Mouse (Mus musculus): Measurements from ENCODE around the gene Olfr1394.

DNA sequence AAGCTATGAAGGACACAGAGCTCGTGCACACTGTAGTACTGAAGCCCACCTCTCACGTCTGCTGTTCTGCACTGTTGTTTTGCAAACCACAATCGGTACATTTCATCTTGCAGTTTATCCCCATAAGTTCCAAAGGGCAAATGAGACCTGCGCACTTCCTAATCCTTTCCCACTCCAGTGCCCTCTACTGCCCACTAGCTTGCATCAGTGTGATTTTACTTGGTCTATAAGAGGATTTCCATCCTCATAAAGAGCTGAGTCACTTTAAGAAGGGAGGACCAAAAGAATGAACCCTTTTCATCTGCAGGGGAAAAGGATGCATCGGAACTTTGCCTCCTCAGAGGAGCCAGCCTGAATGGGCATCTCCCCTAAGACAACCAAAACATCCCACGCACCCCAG, 32.3 kb downstream of the Olfr1394 start:
- TF ChIP-seq CTCF (IDR thresholded peaks at IDR 0.05; ENCODE audit: low read depth) (no peak), EP300 (IDR thresholded peaks at IDR 0.05; ENCODE audit: low read depth) (no peak)
